Mouse (Mus musculus) embryonic facial prominence, embryonic 12.5 days (tissue): ENCODE results near the gene Gpr18. TPM values are rescaled to one million over a fixed set of nuclear protein-coding genes. Genes with fewer than 3 reads are reported as not detected.

Source experiments
- ATAC-seq: fragments of 200-750 bp; cut with Nextera tagmentation; 2 replicates; pipeline ENCODE4 v1.8.0; 2017; ENCODE audit not compliant: insufficient number of reproducible peaks, insufficient read depth, low FRiP score, low TSS enrichment
- H3K27ac ChIP-seq: fragments of 300-500 bp; sonication (generic); 2 replicates; pipeline ENCODE4 v1.5.1; 2016; ENCODE audit warnings: mild to moderate bottlenecking
- H3K27me3 ChIP-seq: fragments of 300-500 bp; sonication (generic); 2 replicates; pipeline ENCODE4 v1.6.1; 2016; ENCODE audit warnings: mild to moderate bottlenecking, moderate library complexity
- H3K36me3 ChIP-seq: fragments of 300-500 bp; sonication (generic); 2 replicates; pipeline ENCODE4 v1.6.1; 2016; ENCODE audit warnings: mild to moderate bottlenecking
- H3K4me1 ChIP-seq: fragments of 300-500 bp; sonication (generic); 2 replicates; pipeline ENCODE4 v1.6.1; 2016
- H3K4me2 ChIP-seq: fragments of 300-500 bp; sonication (generic); replicated peaks from 2 replicates; pipeline ENCODE4 v1.6.1; 2016; ENCODE audit warnings: mild to moderate bottlenecking, moderate library complexity
- H3K4me3 ChIP-seq: fragments of 300-500 bp; sonication (generic); 2 replicates; pipeline ENCODE4 v1.5.1; 2016; ENCODE audit warnings: mild to moderate bottlenecking
- H3K9ac ChIP-seq: fragments of 300-500 bp; sonication (generic); 2 replicates; pipeline ENCODE4 v1.6.1; 2016; ENCODE audit warnings: mild to moderate bottlenecking, moderate library complexity
- H3K9me3 ChIP-seq: fragments of 300-500 bp; sonication (generic); 2 replicates; pipeline ENCODE4 v1.6.1; 2016; ENCODE audit warnings: mild to moderate bottlenecking, moderate library complexity
- WGBS: fragments of 180-500 bp; shearing (Covaris S2); methylation state at CpG from one replicate; pipeline ENCODE4 v1.1.7; 2016; 5-methylcytosine and 5-hydroxymethylcytosine counted together
- polyA plus RNA-seq: library from polyadenylated mRNA; unstranded; fragments of >200 nt; fragmentation: Nextera tagmentation; extraction: Ambion mirVana; gene quantifications from 2 replicates; pipeline ENCODE4 v1.2.1, GENCODE M21; 2016

Gpr18 gene
- 0.39 and 0.49 TPM in 2 replicates for polyA plus RNA-seq

DNA sequence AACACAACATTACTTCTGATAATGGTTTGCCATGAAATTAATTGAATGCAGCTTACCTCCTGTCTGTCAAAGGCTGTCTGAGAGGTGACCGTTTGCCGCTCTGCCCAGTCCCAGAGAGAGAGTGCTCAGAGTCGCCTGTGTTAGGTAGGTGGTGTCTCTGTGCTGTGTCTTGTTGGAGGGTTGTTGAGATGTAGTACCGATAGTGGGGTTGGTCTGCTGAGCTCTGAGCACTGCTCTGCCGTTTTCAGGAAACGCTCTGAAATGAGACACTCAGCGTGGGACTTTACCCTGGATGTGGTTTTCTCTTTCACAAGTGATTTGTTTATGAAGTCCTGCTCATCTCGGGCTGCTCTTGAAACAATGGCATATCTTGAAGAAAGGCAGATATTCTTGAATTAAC is at the start of gene Gpr18:
TSS of gene Gpr18 (minus strand) at position 161 of the 400 bp plus-strand sequence.
- peaks cover 4% of the 10 kb centered on the region; the same call in 1 of the 2 replicates for H3K4me1 ChIP-seq
- H3K4me2 ChIP-seq = no peak within 1 kb of the TSS
- no peaks in the 10 kb centered on the region for H3K9me3 ChIP-seq
- no peak within 1 kb of the TSS for H3K27ac ChIP-seq
- H3K4me3 ChIP-seq = no peak within 1 kb of the TSS
- ATAC-seq = no peak
- no peaks in the 10 kb centered on the region for H3K27me3 ChIP-seq
- peaks cover 35% of the 10 kb centered on the region for H3K36me3 ChIP-seq
- 74% methylated on average over 8 of the region's 8 CpGs for WGBS
- H3K9ac ChIP-seq = no peak within 1 kb of the TSS

DNA sequence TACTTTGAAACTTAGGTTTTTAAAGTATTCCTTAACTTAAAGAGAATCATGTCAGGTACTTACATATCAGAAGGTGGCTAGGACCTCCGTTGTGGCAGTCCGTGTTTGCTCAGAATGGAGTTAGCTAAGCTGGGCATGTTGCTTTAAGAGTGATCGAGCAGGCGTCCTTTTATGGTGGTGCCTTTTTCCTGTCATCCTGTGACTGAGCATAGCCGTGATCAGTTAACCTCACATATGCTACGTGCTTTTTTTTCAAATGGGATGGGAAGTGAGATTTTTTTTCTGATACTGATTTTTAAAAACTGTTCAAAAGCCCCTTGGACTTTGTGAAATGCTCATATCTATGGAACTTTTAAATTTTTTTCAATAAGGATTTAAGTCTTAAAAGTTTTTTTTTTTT is 49.4 kb upstream of the Gpr18 start, which contains the start of gene Gpr183:
TSS of gene Gpr183 (minus strand) at position 206 of the 400 bp plus-strand sequence.
- no peak for ATAC-seq
- no peak within 1 kb of the TSS for H3K9ac ChIP-seq
- no peak within 1 kb of the TSS for H3K27ac ChIP-seq
- H3K27me3 ChIP-seq = no peaks in the 10 kb centered on the region
- no peak within 1 kb of the TSS for H3K4me3 ChIP-seq
- peaks cover 3% of the 10 kb centered on the region; the same call in 1 of the 2 replicates for H3K4me1 ChIP-seq
- H3K36me3 ChIP-seq = no peaks in the 10 kb centered on the region
- no peaks in the 10 kb centered on the region for H3K9me3 ChIP-seq
- 47% methylated on average over 6 of the region's 6 CpGs for WGBS
- no peak within 1 kb of the TSS for H3K4me2 ChIP-seq

DNA sequence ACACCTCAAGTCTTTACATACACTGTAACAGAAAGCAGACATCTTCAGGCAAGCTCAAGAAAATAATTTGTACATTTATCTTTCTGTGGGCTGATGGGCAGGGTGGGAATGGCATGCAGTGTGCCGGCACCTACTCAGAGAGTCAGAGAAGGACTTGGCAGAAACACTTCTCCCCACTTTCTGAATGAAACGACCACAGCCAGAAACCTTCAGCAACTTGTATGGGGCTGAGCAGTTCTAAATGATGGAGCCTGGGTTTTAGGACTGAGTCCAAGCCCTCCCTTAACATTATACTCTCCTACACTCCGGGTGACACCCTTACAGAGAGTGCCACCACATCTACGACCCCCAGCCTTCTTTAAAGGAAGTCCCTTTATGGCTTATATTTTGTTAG is 48.4 kb upstream of the Gpr18 start:
- Histone ChIP-seq H3K4me1 (peaks cover 3% of the 10 kb centered on the region; the same call in 1 of the 2 replicates), H3K9ac (no peak overlapping the region), H3K9me3 (no peaks in the 10 kb centered on the region), H3K27ac (no peak overlapping the region), H3K4me3 (no peak overlapping the region), H3K27me3 (no peaks in the 10 kb centered on the region), H3K4me2 (no peak overlapping the region), H3K36me3 (no peaks in the 10 kb centered on the region)
- WGBS = 73% methylated on average over 4 of the region's 4 CpGs
- no peak for ATAC-seq

DNA sequence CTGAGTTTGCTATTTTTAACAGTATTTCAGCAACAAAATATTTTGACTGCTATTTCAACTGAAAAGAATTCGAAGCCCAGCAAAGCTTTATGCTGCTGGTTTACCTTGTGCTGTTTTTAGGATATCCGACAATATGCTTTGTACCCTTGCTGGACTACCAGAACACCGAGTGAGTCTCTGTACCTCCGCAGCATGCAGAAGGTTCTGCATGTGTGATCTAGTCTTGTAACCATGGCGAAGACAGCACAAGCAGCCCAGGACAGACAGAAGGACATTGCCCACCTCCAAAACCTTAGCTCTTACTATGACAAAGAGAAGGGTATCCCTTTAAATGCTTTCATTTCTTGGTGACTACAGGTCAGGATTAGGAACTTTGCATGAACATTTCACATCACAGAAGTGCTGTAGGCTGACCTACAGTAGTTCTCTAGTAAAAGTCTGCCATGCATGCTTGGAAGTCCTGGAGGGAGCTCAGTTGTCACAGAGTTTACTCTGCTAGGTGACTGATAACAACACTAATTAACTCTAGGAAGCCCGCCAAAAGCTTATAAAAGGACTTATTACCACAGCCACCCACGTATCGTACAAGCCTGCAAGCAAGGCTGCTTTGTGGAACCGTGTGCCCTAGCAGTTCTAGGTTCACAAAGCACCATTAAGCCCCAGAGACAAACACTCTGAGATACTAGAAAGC is 47.8 kb upstream of the Gpr18 start:
- no peak overlapping the region for H3K4me3 ChIP-seq
- H3K9ac ChIP-seq = no peak overlapping the region
- H3K4me1 ChIP-seq = peaks cover 3% of the 10 kb centered on the region; the same call in 1 of the 2 replicates
- ATAC-seq = no peak
- no peak overlapping the region for H3K27ac ChIP-seq
- 81% methylated on average over 9 of the region's 9 CpGs for WGBS
- no peaks in the 10 kb centered on the region for H3K36me3 ChIP-seq
- no peaks in the 10 kb centered on the region for H3K9me3 ChIP-seq
- H3K27me3 ChIP-seq = no peaks in the 10 kb centered on the region
- H3K4me2 ChIP-seq = no peak overlapping the region

DNA sequence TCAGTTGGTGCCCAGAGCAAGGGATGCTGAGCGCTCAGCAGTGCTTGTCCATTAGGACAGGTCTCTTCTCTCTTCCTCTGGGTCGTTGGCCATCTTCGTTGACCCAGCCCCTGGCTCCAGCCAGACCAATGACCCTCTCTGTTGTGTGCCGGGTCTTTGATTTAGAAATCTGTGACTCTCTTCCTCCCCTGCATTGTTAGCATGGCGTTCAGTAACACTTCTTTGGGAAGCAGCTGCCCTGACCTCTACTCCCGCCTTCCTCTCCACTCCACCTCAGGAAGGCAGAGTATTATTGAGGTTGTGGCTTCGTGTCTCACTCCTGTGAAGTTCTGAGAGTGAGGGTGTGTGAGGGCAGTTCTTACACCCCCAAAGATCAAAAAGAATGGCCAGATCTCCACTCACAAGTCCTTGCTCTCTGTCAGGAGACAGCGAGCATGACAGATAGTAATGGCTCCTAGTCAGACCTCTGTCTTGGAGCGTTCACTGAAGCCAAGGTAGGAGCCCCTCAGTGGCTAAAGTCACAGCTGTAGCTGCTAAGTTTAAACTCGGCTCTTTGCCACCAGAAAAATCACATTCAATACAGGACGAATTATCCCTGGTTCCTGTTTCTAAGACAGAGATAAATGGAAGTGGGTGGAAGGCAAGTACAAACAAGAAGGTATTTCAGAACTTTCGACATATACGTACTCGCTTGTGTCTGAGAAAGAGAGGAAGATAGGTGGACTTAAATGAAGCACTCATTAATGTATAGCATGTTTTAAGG is 46.7 kb upstream of the Gpr18 start:
- no peak overlapping the region for H3K9ac ChIP-seq
- H3K4me1 ChIP-seq = peaks cover 3% of the 10 kb centered on the region; the same call in 1 of the 2 replicates
- WGBS = 79% methylated on average over 14 of the region's 14 CpGs
- H3K9me3 ChIP-seq = no peaks in the 10 kb centered on the region
- no peak overlapping the region for H3K4me2 ChIP-seq
- no peaks in the 10 kb centered on the region for H3K36me3 ChIP-seq
- H3K27ac ChIP-seq = no peak overlapping the region
- H3K4me3 ChIP-seq = no peak overlapping the region
- ATAC-seq = no peak
- H3K27me3 ChIP-seq = no peaks in the 10 kb centered on the region

DNA sequence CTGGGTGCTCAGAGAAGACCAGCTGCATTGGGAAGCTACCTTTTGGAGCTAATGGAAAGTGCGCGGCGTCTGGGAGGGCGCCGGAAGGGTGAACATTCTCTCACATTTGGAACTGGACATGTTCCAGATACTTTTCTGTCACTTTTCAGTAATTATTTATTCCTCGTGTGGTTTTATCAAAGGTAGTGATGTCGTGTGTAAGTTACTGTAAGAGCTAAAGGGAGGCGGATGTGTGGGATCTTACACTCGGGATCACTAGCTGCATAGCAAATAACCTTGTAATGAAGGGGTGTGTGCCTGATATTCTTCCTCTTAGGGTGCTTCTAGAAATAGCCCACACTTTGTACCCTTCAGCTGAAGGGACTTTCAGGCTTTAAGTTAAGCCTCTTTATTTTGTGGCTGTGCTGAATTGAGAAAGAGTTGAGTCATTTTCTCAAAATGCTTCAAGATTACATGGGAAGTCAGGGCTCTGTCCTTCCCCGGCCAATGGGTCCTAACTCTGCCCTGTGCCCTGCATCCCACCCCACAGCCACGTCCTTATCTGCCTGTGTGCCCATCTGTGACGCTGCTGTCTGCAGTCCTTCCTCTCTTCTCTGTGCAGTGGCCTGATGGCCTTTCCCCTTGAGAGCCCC is 46.0 kb upstream of the Gpr18 start:
- H3K9ac ChIP-seq = no peak overlapping the region
- WGBS = 85% methylated on average over 12 of the region's 12 CpGs
- no peaks in the 10 kb centered on the region for H3K27me3 ChIP-seq
- H3K4me3 ChIP-seq = no peak overlapping the region
- no peak overlapping the region for H3K27ac ChIP-seq
- H3K4me1 ChIP-seq = peaks cover 3% of the 10 kb centered on the region; the same call in 1 of the 2 replicates
- H3K4me2 ChIP-seq = no peak overlapping the region
- H3K9me3 ChIP-seq = no peaks in the 10 kb centered on the region
- no peaks in the 10 kb centered on the region for H3K36me3 ChIP-seq
- ATAC-seq = no peak

DNA sequence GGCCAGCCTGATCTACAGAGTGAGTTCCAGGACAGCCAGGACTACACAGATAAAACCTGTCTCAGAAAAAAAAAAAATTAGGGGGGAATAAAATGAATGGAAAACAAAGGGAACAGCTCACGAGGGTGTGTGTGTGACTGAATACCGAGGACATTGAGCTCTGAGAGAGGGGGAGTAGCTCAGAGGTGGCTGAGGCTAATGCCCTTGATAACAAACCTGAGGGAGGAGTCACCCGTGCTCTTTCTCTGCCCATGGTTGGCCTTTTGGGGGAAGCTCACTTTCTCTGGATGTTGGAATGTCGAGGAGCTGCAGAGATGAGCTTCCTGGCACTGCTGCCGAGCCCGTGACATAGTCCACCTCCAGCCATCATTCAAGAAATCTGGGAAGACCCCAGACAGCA is 45.4 kb upstream of the Gpr18 start:
- Histone ChIP-seq H3K4me3 (no peak overlapping the region), H3K9me3 (no peaks in the 10 kb centered on the region), H3K9ac (no peak overlapping the region), H3K4me2 (no peak overlapping the region), H3K36me3 (no peaks in the 10 kb centered on the region), H3K27me3 (no peaks in the 10 kb centered on the region), H3K4me1 (peaks cover 3% of the 10 kb centered on the region; the same call in 1 of the 2 replicates), H3K27ac (no peak overlapping the region)
- WGBS = 76% methylated on average over 6 of the region's 6 CpGs
- ATAC-seq = no peak

DNA sequence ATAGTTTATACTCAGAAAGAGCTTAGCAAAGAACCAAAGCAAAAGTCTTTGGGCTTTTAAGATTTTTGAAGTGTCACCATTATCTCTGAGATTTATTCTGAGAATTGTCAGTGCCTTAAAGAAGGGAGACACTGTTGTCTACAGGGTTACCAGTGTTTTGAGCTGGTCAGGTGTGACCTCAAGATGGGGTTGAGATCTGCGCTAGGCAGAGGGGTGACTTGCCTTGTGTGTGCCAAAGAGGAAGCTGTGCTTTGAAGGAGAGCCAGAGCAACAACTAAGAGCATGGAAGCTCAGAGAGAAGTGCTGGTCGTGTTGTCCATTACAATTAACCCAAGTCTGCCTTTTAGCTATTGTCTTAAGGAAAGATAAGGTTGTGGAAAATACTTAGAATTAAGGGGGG is 45.0 kb upstream of the Gpr18 start:
- WGBS = 79% methylated on average over 2 of the region's 2 CpGs
- H3K27ac ChIP-seq = no peak overlapping the region
- H3K4me3 ChIP-seq = no peak overlapping the region
- no peak for ATAC-seq
- no peak overlapping the region for H3K4me2 ChIP-seq
- peaks cover 3% of the 10 kb centered on the region; the same call in 1 of the 2 replicates for H3K4me1 ChIP-seq
- no peaks in the 10 kb centered on the region for H3K9me3 ChIP-seq
- H3K36me3 ChIP-seq = no peaks in the 10 kb centered on the region
- no peaks in the 10 kb centered on the region for H3K27me3 ChIP-seq
- no peak overlapping the region for H3K9ac ChIP-seq

DNA sequence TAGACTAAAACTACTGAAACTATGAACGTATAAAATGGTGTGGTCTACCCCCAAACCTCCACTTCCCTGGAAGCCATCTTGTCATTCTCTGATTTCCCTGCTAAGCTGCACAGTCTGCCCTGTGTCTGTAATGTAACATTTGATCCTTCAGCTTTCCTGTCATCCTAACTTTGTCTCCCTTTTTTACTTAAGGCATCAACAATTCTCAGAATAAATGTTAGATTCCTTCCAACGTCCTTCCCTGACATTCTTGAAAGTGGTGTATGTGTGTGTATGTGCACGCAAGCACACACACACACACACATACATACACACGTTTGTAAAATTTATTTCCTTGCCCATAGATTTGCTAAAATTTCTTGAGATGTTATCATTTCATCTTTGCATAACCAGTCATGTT is 44.5 kb upstream of the Gpr18 start:
- WGBS = 87% methylated on average over 4 of the region's 4 CpGs

DNA sequence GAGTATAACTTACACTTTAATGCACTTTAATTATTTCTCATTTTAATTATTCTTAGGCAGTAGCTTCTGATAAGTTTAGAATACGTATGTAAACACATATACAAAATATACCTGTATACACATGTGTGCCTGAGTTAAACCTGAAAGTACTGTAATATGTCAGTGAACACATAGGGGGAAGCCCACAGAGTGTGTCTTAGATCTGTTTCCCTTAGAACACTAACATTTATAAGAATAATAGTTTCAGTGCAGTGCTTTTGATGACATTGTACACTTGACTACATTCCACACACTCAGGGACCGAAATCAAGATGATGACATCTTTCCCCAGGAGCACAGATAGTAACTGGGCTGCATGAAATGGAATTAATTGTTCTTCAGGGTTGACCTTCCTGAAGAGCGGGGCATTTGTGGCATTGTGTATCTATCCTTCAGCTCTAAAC is 44.0 kb upstream of the Gpr18 start:
- no peaks in the 10 kb centered on the region for H3K27me3 ChIP-seq
- H3K9me3 ChIP-seq = no peaks in the 10 kb centered on the region
- no peak overlapping the region for H3K27ac ChIP-seq
- no peak for ATAC-seq
- peaks cover 3% of the 10 kb centered on the region; the same call in 1 of the 2 replicates for H3K4me1 ChIP-seq
- WGBS = 93% methylated on average over 3 of the region's 3 CpGs
- H3K9ac ChIP-seq = no peak overlapping the region
- no peak overlapping the region for H3K4me2 ChIP-seq
- H3K36me3 ChIP-seq = no peaks in the 10 kb centered on the region
- no peak overlapping the region for H3K4me3 ChIP-seq

More for the DNA sequence above, 44.5 kb upstream of the Gpr18 start:
- ATAC-seq = no peak
- H3K27me3 ChIP-seq = no peaks in the 10 kb centered on the region
- no peak overlapping the region for H3K4me3 ChIP-seq
- no peaks in the 10 kb centered on the region for H3K9me3 ChIP-seq
- H3K9ac ChIP-seq = no peak overlapping the region
- peaks cover 3% of the 10 kb centered on the region; the same call in 1 of the 2 replicates for H3K4me1 ChIP-seq
- no peak overlapping the region for H3K27ac ChIP-seq
- H3K4me2 ChIP-seq = no peak overlapping the region
- no peaks in the 10 kb centered on the region for H3K36me3 ChIP-seq

DNA sequence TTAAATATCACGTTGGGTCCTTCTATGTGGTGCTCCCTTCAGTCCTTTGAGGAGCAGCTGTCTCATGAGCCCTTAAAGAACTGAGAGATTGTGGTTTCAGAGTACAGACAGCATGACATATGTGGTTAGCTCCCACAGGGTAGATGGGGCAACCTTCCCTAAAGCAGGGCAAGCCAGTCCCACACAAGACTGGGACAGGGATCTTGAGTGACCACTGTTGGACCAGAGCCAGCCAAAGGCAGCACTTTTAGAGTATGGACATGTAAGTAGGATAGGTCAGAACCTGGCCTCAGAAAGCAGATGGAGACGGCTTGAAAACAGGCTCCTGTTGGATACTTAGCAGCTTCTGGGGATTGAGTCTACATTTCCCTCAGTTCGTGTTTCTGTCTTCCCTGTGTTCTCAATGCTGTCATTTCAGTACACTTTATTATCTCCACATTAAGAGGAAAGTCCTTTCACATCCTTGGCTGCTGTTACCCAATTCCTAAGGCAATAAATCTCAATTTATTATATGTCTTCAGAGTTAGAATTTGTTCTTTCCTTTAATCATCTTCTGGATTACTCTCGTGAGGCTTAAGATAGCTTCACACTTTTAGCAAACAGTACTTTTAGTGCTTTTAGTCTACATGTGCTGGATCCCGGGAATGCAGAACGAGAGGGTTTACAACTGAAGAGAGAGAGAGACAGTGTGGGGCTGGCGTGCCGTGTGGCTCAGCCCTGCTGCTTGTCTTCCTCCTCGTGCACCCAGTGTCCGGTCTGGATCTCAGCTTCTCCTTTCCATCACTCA is 43.4 kb upstream of the Gpr18 start:
- Histone ChIP-seq H3K9me3 (no peaks in the 10 kb centered on the region), H3K9ac (no peak overlapping the region), H3K27ac (no peak overlapping the region), H3K27me3 (no peaks in the 10 kb centered on the region), H3K36me3 (0 out of 2 replicates have a peak, but pooled peaks cover 3% of the 10 kb centered on the region), H3K4me1 (peaks cover 3% of the 10 kb centered on the region; the same call in 1 of the 2 replicates), H3K4me3 (no peak overlapping the region), H3K4me2 (no peak overlapping the region)
- WGBS = 87% methylated on average over 10 of the region's 10 CpGs
- ATAC-seq = no peak
